Mouse (Mus musculus) ZHBTc4 (cell line): ENCODE measurements at regions not wholly inside any gene's neighbourhood (a gene's known extent, or its start where the extent isn't known, plus 50 kb on each side); places are given as distances from the start of the nearest gene placed in this dataset.
A peak's percentile ranks its signal among the peaks of the same experiment; 100 is the strongest.

Source experiments
- DNase-seq: peaks from one replicate; pipeline ENCODE4 v3.0.0-alpha.2; 2011; ENCODE audit warnings: low read depth, low spot score

DNA sequence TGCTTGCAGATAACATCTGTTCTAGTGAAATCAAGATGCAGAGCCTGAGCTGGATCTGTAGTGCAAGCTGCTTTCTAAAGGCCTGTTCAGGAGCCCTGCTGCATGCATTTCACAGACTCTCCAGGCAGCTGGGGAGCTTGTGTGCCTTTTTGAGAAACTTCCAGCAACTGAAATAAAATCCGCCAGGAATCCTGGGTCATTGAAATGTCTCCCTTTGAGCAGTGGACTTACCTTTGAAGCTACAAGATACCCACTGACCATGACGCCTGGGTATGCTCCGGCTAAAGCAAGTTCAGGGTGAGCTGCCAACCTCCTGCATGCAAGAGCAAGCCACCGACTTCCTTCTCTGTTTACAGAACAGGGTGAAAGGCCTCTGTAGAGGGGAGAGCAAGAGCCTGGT is 278.7 kb downstream of the Cenpw start:
- no peak for DNase-seq

DNA sequence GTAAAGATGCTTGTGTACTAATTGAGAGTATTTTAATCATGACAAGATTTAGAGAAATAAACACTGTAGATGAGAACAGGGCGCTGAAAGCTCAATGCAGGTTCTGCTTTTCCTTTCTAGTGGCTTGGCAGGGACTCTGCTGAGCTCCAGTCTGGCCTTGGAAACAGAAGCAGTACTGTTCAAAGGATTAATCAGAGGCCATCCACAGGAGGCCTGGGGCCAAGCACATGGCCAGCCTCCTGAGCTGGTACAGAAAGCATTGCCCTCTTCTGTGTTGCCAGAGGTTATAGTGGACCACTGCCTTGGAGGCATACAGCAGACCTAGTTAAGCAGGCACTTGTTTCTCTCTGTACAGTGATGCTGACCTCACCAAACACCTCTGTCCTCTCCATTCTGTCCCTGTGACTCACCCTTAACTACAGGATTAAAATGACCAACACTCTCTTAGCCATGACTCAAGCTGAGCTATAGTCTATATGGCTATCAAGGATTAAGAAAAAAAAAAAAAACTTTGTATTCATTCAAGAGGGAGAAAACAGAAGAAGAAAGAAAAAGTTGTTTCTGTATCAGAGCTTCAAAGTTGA is 302.5 kb downstream of the Cenpw start:
- no peak for DNase-seq

DNA sequence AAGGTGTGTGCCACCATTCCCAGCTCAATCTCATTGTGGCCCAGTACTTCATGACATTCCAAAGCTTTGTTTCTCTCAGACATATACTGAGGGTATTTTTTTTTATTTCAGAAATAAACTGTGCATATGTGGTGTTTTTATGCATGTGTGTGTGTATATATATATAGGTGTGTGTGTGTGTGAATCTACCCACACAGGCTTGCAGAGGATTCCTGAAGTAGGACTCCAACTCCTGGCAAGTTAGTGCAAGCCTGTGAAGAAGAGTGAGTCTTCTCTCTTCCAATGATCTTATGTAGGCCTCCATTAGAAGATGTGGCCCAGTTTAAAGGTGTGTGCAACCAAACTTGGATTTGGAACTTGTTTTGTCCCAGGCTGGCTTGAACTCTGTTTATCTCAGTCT is 328.9 kb upstream of the Rspo3 start:
- DNase-seq, result no peak

DNA sequence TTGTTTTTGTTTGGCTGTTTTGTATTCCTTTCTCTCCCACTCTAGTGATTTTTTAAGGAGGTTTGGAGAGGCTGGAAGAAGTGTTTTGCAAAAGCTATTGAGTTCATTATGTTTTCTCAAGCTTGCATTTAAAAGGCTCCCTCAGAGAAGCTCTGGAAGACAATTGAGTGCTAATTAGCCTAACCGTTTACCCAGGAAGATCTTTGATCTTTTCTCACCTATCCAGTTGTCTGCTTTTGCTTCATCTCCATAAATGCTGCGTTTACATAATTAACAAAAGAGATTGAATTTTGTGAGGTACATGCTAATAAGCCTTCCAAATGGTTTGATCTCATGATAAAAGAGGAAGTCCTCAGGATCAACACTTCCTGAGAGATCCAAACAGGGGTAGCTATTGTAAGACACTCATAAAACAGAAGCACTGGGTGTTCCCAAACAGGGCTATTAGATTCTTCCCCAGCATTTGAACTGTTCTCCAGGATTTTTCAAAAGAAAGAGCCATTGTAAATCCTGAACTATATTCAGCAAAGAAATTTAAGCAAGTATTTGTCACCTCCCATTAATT is 320.2 kb upstream of the Rspo3 start:
- peak; percentile 36 for DNase-seq

DNA sequence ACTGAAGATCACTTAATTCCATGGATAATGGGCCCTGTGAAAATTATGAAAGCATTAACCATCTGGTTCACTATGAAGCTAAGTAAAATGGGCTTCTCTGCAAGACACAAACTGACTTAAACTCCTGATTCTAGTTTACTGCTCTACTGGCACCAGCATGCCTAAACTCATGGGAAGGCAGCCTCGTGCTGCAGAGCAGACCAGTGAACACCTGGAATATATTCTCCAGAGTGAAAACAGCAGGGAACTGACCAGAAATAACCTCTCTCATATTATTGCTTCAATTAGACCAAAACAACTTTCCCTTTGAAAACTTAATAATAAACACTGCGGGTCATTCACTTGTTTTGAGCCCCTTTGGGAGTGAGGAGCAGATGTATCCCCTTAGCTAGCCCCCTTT is 316.8 kb upstream of the Rspo3 start:
- DNase-seq, result no peak

DNA sequence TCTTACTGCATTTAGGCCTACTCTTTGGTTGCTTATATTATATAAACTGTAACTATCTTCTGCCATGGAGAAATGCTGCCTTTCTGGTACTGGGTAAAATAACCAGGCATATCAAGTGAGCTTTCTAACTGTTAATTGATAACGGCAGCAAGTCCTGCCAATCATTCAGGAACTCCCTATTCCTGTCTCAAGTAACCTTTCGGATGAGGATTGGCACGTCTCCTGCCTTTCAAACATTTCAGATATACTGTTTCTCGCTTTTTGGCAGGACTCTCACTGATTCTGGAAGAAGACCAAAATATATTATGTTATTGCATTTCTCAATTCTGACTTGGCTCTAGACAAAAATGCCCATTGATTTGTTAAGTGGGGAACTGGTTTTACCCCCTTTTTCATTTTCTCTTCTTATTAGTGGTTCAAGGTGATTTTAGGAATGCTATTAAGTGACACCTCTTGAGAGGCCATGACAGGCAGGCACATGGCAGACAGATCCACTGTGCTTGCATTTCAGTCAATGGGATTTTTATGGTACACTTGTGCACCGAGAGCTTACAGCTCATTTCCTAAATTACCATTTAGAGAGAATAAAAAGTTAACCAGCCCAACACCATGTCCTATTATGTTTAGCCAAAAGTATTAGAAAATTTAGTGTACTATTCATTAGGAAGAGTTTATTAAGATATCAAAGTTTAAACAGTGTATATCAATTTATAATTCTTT is 289.4 kb upstream of the Rspo3 start:
- DNase-seq, result no peak

DNA sequence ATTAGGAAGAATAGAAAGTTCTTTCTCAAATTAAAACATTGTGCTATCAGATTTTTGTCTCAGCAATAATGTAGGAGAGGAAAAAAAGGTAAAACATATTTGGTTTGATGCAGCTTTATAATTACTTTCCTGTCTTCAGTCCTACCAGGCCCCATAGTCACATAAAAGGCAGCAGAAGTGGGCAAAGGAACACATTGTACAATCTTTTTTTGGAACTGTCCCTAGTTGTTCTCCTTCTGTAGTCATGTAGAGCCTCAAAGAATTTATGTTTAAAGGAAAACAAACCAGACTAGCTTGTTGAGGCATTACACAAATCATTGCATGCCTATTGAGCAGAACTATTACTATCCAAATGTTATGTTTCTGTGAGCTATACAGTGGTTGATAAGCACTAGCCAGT is 288.7 kb upstream of the Rspo3 start:
- DNase-seq, result no peak

DNA sequence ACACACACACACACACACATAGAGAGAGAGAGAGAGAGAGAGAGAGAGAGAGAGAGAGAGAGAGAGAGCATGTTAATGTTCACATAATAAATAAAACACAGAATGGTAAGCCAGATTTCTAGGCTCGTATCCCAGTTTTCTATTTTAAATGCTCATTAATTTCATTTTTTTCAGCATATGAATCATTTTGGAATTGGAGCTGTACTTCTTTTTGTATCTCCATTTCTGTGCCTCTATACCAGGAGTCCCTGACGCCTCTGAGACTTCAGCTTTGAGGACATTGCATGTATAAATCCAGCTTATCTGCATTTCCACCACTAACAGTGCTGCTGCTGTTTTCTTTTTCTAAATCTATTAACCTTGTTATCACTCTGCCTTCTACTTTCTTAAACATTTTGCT is 287.5 kb upstream of the Rspo3 start:
- DNase-seq, result no peak

DNA sequence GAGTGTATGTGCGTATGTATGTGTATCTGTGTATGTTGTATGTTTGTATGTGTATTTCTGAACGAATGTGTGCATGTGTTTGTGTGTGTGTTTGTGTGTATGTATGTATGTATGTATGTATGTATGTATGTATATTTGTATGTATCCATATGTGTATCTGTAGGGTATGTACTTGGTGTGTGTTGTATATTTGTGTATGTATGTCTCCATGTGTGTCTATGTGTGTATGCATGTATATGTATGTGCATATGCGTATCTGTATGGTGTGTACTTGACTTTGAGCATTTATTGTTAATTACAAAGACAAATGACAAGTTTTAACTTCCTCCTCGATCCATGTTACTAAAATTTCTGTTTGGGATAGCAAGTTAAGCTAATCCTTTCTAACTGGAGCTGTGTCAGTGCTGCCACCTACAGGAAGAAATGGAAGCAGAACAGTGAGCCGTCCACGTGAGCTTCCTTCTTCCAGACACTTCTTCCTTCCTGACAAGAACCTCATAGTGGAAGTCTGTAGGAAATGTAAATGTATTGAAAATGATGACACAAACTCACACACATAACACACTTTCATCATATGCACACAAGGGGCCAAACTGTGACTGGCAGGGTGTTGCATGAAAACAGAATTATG is 268.4 kb upstream of the Rspo3 start:
- DNase-seq, result peak; percentile 69

DNA sequence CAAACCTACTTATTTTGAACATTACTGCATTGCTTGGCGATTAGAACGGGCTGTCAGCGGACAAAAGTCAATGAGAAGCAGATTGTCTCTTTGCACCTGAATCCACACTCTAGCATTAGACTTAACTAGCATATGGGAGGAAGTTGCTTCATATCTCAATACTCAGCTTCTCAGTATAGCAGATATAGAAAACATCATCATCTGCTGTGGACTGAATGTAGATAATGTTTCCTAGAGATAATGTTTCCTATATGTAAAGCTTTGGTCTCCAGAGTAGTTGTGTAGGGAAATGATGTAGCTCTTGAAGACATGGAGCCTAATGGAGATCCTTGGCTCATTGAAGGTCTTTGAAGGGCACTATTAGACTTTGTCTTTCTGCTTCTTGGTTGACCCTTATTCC is 267.0 kb upstream of the Rspo3 start:
- no peak for DNase-seq

DNA sequence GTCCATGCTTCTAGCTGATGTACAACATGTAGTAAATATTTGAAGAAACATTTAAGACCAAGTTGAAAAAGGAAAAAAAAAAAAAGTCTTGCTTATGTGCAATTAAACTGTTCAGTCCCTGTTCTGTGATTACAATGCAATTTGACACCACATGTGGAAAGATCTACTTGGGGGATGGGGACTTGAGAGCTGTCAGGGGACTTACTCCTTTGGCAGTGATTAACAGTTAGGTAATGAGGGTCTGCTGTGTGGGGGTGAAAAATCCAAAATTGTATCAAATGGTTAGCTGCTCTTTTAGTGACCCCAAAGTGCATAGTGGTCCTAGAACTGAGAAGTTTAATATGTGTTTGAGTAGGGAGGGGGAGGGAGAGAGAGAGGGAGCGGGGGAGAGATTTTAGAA is 259.0 kb upstream of the Rspo3 start:
- no peak for DNase-seq

DNA sequence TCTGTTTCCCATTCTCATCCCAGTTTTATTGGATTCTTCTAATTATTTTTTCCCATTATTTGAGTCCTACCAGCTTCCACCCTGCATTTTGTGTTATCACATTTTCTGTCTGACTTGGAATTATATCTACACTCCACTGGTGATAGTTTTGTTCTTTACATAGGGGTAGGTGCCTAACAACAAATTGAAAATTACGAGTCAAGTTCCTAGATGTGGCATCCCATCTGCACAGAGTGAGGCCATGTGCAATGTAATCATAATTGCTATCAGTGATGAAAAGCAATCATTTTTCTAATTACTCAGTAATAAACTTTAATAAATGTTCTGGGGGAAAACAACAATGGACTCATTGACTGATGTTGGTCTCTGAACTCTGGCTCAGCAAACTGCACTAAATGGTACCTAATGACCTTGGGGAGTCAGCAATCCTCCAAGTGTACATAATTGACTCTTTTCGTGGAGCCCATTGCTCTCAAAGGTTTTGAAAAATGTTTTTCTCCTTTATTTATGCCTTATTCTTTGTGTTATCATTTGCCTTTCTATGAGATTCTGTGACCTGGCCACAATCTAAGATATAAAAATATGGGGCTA is 250.6 kb upstream of the Rspo3 start:
- DNase-seq, result no peak

DNA sequence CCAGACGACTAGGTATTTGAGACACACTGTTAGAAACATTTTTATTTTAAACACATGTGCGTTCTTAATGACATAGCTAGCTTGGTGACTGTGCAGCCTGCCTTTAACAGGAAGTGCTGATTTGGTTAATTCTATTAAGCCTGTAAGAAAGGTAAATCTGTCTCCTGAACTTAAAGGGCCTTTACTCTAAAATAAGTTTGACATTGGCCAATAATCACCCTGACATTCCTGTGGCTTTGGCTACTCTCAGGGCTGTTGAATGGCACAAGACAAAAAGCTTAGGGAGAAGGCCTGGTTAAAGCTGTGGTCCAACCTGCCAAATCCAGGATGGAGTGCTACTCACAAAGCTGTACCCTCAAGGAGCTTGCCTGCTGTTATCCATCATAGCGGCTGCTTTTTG is 201.0 kb upstream of the Rspo3 start:
- no peak for DNase-seq

DNA sequence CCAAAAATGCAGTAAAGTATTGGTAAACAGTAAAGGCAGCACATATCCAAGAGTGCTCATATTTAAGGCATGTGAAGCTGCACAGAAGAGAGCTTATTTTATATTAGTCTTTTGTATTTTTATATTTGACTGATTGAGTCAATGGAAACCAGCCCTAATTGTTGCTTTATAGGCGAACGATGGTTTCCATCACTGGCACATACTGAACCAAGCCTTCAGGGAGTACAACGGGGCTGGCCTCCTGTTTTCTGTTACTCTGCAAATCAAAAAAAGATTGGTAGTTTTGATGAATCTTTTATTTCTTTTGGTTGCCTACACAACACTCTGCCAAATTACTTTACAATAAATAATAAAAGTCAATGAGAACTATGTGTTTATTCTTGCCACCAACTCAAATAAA is 189.7 kb upstream of the Rspo3 start:
- DNase-seq, result no peak

DNA sequence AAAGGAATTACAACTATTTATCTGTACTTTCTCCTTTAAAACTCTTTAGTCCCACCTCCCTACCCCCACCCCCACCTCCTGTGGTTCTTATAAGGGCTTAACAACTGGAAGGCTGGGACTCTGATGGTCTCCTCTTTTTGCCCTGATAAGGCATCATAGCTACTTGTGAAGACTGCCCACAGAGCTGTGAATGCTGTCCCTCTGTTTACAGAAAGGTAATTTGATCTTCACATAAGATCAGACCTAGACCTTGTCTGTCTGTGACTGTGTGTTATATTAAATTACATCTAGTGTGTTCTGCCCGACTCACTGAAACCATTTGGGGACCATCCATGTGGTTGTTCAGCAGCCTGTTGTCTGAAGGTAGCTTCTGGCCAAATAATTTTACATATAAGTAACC is 175.3 kb upstream of the Rspo3 start:
- DNase-seq, result no peak

DNA sequence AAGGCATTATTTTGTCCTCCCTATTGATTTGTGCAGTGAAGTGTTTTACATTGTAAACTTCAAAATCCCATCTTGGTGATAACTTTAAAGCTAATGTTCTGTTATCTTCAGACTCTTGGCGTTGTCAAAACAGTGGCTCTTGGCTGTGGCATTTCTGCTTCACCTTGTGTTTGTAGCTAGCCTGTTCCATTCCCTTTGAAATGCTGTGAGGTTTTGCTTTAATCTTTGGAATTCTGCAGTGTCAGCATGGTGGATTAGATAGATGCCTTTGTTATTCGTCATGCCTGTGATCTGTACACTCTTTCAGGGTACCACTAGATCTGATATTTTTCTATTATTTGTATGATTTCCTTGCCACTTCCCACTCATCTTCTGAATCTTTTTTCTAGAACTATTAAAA is 173.0 kb upstream of the Rspo3 start:
- DNase-seq, result no peak

DNA sequence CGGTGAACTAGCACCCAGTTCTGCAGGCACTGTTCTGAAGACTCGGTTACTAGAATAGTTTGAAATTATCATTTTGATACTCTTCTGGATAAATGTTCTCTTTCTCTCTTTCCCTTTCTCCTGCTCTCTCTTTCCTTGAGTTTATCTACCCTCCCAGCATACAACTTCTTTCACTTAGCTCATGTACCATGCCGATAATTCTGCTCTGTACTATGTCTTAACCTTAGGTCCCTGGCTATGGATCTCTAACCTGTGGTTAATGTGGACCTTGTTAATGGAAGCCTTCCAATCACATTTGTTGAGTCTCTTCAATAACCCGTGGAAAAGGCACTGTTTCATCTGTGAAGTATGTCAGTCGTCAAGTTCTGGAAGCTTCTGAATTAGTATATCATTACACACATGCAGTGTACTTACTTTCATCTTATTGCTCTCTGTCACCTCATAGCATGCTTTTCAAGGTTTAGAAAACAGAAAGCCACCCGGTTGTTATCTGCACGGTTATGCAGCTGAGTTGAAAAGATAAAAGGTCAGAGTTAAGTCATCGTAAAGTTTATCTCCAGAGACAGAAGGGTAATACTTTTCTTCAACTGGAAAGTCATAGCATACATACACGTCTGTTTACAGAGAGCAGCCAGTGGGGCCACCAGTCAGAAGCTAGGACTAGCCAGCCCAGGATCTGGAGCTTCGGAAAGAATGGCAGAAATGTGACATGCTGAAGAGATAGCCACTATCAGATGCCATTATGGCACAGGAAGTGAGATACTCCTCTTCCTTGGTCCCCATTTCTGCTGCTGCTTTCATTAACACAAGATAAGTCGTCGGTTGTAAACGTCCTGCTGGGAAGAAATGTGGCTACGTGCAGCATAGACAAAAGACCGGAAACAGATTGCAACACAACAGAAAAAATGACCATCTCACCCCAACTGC is 157.6 kb upstream of the Rspo3 start:
- DNase-seq, result no peak

DNA sequence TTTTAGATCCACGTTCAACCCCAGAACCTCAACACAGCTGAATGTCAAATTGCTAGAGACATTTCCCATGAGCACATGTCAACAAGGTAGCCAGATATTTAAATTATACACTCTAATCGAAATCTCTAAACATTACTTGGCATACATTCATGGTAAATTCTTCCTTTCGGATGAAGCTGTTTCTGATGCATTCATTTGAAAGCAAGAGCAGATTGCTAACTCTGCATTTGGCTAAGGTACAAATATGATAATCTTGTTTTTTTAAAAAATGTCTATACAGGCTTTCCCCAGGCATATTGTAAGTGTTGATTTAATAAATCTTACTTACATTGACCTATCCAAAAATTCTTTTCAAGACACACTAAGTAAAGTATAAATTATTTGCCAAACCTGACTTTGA is 153.9 kb upstream of the Rspo3 start:
- no peak for DNase-seq

DNA sequence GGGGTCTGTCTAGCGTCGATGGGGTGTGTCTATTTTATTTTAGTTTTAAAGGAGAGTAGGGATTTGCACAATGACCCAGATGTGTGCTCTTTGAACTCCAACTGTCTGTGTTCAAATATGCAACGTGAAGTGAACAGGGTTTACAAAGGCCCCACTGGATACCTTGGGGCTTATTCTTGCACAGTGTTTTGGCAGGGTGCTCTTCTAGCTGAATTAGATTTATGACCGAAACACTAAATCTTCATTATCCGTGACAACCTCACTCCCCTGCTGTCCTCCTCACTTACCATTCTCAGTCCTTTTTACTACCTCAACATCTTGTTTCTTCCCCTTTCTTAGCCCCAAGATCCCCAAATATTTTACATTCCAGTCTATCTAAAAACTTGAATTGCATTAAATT is 151.3 kb upstream of the Rspo3 start:
- DNase-seq, result no peak

DNA sequence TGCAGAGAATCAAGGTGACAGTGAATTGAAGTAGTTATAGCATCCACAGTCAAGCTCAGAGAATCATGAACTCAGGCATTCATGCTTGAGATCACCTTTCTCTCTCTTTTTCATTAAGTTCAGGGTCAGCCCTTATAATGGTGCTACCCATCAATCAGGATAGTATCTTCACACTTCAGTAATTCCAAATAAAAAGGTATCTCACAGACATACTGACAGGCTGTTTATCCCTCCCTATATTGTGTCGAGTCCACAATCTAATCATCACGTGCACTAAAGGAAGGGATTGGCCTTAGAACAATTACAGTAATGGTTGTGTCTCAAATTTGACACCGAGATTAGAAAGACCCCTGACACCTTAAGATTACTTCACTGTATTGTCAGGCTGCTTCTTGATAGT is 138.7 kb upstream of the Rspo3 start:
- no peak for DNase-seq

DNA sequence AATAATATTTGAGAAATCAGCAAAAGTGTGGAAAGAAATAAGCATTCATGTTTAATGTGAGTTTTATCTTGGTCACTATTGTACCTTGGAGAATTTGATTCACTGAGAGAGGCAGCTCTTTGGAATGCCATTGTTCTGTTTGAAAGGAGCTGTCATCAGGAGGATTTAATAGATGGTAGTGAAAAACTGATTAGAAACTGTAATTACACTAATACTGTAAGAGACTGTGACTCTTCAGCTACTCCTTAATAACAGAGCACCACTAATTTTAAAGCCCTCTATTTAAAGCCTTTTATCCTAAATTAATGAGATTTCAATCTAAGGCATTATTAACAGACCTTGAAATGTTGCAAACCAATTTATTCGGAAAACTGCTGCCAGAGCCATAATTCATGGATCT is 126.1 kb upstream of the Rspo3 start:
- DNase-seq, result no peak

DNA sequence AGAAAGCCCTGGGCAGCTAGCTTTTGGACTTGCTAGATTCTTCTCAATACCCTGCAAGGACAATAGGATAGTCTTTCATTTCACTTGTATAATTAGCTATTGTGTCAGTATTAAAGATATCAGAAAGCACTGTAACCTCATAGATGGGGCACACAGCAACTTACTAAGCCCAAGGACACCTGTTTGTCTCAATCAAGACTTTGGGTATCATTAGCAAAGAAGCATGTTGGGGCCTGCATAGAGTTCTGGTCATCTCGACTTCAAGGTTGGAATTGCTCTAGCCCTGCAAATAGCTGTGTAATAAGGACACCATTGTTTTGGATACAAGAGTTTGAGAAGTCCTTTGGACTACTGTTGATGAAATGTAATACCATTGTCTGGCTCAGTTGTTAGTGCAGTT is 104.6 kb upstream of the Rspo3 start:
- DNase-seq, result no peak
